Mouse (Mus musculus) lung, adult 2 months (tissue): ENCODE measurements around the gene Zbed5.

Experiments used
- CTCF ChIP-seq: fragments of 200-500 bp; IDR thresholded peaks from 2 replicates; pipeline ENCODE4 v1.5.1; 2011; ENCODE audit warnings: mild to moderate bottlenecking, low read length, control low read depth; ENCODE audit not compliant: insufficient read depth
- POLR2A ChIP-seq: fragments of 200-500 bp; IDR thresholded peaks from 2 replicates; pipeline ENCODE4 v1.6.1; 2011; ENCODE audit warnings: low read depth, mild to moderate bottlenecking, control low read depth, low read length, borderline replicate concordance; ENCODE audit errors: extremely low read depth

DNA sequence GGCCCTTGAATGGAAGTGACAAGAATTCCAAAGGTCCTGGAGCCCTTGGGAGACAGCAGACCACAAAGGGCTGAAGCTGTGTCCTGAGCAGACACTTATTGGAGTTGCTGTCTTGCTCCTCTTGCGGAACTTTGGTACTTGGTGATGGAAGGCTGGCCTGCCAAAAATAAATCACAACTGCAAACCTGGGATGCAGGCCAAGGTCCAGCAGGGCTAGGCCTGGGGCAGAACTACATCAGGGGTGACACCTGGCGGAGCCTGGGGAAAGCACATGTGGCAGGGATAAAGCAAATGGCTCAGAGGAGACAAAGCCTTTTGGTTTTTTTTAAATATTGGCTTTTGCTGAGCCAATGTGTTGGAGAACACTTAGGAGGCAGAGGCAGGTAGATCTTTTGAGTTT, 16.6 kb upstream of the Zbed5 start:
- TF ChIP-seq CTCF (peak; percentile 68), POLR2A (no peak)
